Mouse (Mus musculus): ENCODE results near the gene Wfdc18. TPM values are rescaled to one million over a fixed set of nuclear protein-coding genes. Genes with fewer than 3 reads are reported as not detected.

The Wfdc18 gene
- polyA plus RNA-seq, 1 experiment from 2014 or later, result not detected

GRCm38 (mm10) chr11:83709683-83710082 is 868 bp downstream of the Wfdc18 start:
- no peak overlapping the region for H3K27ac ChIP-seq (replicated peaks; ENCODE audit: low read depth, low read length)
- no peak overlapping the region for H3K9ac ChIP-seq (replicated peaks; ENCODE audit: low read length)
- 87% methylated on average over 5 of the region's 5 CpGs for WGBS
- H3K27me3 ChIP-seq (ENCODE audit: control insufficient read depth, insufficient read depth, low read length), result no peaks in the 10 kb centered on the region
- ATAC-seq (replicated peaks; ENCODE audit: insufficient number of reproducible peaks, low FRiP score, low TSS enrichment, low read depth), result no peak
- H3K4me1 ChIP-seq (ENCODE audit: control insufficient read depth, insufficient read depth, low read length), result no peaks in the 10 kb centered on the region
- no peaks in the 10 kb centered on the region for H3K9me3 ChIP-seq (replicated peaks; ENCODE audit: control insufficient read depth, low read length)
- no peak for DNase-seq (ENCODE audit: low spot score)
- H3K36me3 ChIP-seq (replicated peaks; ENCODE audit: control insufficient read depth, insufficient read depth, low read depth, low read length), result no peaks in the 10 kb centered on the region
- H3K4me3 ChIP-seq (ENCODE audit: low read depth, low read length), result no peak overlapping the region
- no peak overlapping the region for H3K4me2 ChIP-seq (ENCODE audit: low read depth, low read length)

- WGBS, result 86% methylated on average over 1 of the region's 1 CpGs
Observed at GRCm38 (mm10) chr11:83712671-83713070, 3.9 kb downstream of the Wfdc18 start.

GRCm38 (mm10) chr11:83713925-83714324 is 5.1 kb downstream of the Wfdc18 start:
- Histone ChIP-seq H3K4me3 (ENCODE audit: low read depth, low read length) (no peak overlapping the region), H3K4me1 (ENCODE audit: control insufficient read depth, insufficient read depth, low read length) (no peaks in the 10 kb centered on the region), H3K36me3 (replicated peaks; ENCODE audit: control insufficient read depth, insufficient read depth, low read depth, low read length) (no peaks in the 10 kb centered on the region), H3K9ac (replicated peaks; ENCODE audit: low read length) (no peak overlapping the region), H3K27ac (replicated peaks; ENCODE audit: low read depth, low read length) (no peak overlapping the region), H3K4me2 (ENCODE audit: low read depth, low read length) (no peak overlapping the region), H3K27me3 (ENCODE audit: control insufficient read depth, insufficient read depth, low read length) (no peaks in the 10 kb centered on the region), H3K9me3 (replicated peaks; ENCODE audit: control insufficient read depth, low read length) (no peaks in the 10 kb centered on the region)
- WGBS, result 79% methylated on average over 2 of the region's 2 CpGs
- ATAC-seq (replicated peaks; ENCODE audit: insufficient number of reproducible peaks, low FRiP score, low TSS enrichment, low read depth) (no peak), DNase-seq (ENCODE audit: low spot score) (no peak)

More at GRCm38 (mm10) chr11:83712671-83713070, 3.9 kb downstream of the Wfdc18 start:
- ATAC-seq (replicated peaks; ENCODE audit: insufficient number of reproducible peaks, low FRiP score, low TSS enrichment, low read depth) (no peak), DNase-seq (ENCODE audit: low spot score) (no peak)
- Histone ChIP-seq H3K27ac (replicated peaks; ENCODE audit: low read depth, low read length) (no peak overlapping the region), H3K4me3 (ENCODE audit: low read depth, low read length) (no peak overlapping the region), H3K36me3 (replicated peaks; ENCODE audit: control insufficient read depth, insufficient read depth, low read depth, low read length) (no peaks in the 10 kb centered on the region), H3K4me2 (ENCODE audit: low read depth, low read length) (no peak overlapping the region), H3K9ac (replicated peaks; ENCODE audit: low read length) (no peak overlapping the region), H3K9me3 (replicated peaks; ENCODE audit: control insufficient read depth, low read length) (no peaks in the 10 kb centered on the region), H3K4me1 (ENCODE audit: control insufficient read depth, insufficient read depth, low read length) (no peaks in the 10 kb centered on the region), H3K27me3 (ENCODE audit: control insufficient read depth, insufficient read depth, low read length) (no peaks in the 10 kb centered on the region)

- no peaks in the 10 kb centered on the region for H3K27me3 ChIP-seq (ENCODE audit: control insufficient read depth, insufficient read depth, low read length)
- no peak overlapping the region for H3K27ac ChIP-seq (replicated peaks; ENCODE audit: low read depth, low read length)
- H3K4me3 ChIP-seq (ENCODE audit: low read depth, low read length), result no peak overlapping the region
- no peak overlapping the region for H3K4me2 ChIP-seq (ENCODE audit: low read depth, low read length)
- DNase-seq (ENCODE audit: low spot score), result no peak
- no peaks in the 10 kb centered on the region for H3K9me3 ChIP-seq (replicated peaks; ENCODE audit: control insufficient read depth, low read length)
- WGBS, result 80% methylated on average over 6 of the region's 6 CpGs
- H3K36me3 ChIP-seq (replicated peaks; ENCODE audit: control insufficient read depth, insufficient read depth, low read depth, low read length), result no peaks in the 10 kb centered on the region
- no peaks in the 10 kb centered on the region for H3K4me1 ChIP-seq (ENCODE audit: control insufficient read depth, insufficient read depth, low read length)
- ATAC-seq (replicated peaks; ENCODE audit: insufficient number of reproducible peaks, low FRiP score, low TSS enrichment, low read depth), result no peak
- no peak overlapping the region for H3K9ac ChIP-seq (replicated peaks; ENCODE audit: low read length)
Observed at GRCm38 (mm10) chr11:83717042-83717665, 8.3 kb downstream of the Wfdc18 start.

GRCm38 (mm10) chr11:83720766-83721165 is 12.0 kb downstream of the Wfdc18 start:
- no peak overlapping the region for H3K4me3 ChIP-seq (ENCODE audit: low read depth, low read length)
- no peaks in the 10 kb centered on the region for H3K36me3 ChIP-seq (replicated peaks; ENCODE audit: control insufficient read depth, insufficient read depth, low read depth, low read length)
- H3K27me3 ChIP-seq (ENCODE audit: control insufficient read depth, insufficient read depth, low read length), result no peaks in the 10 kb centered on the region
- DNase-seq (ENCODE audit: low spot score), result no peak
- no peak for ATAC-seq (replicated peaks; ENCODE audit: insufficient number of reproducible peaks, low FRiP score, low TSS enrichment, low read depth)
- no peak overlapping the region for H3K4me2 ChIP-seq (ENCODE audit: low read depth, low read length)
- no peaks in the 10 kb centered on the region for H3K4me1 ChIP-seq (ENCODE audit: control insufficient read depth, insufficient read depth, low read length)
- no peak overlapping the region for H3K27ac ChIP-seq (replicated peaks; ENCODE audit: low read depth, low read length)
- no peaks in the 10 kb centered on the region for H3K9me3 ChIP-seq (replicated peaks; ENCODE audit: control insufficient read depth, low read length)
- no peak overlapping the region for H3K9ac ChIP-seq (replicated peaks; ENCODE audit: low read length)

- Histone ChIP-seq H3K4me3 (ENCODE audit: low read depth, low read length) (no peak overlapping the region), H3K27ac (replicated peaks; ENCODE audit: low read depth, low read length) (no peak overlapping the region), H3K36me3 (replicated peaks; ENCODE audit: control insufficient read depth, insufficient read depth, low read depth, low read length) (no peaks in the 10 kb centered on the region), H3K9me3 (replicated peaks; ENCODE audit: control insufficient read depth, low read length) (no peaks in the 10 kb centered on the region), H3K9ac (replicated peaks; ENCODE audit: low read length) (no peak overlapping the region), H3K4me2 (ENCODE audit: low read depth, low read length) (no peak overlapping the region), H3K4me1 (ENCODE audit: control insufficient read depth, insufficient read depth, low read length) (no peaks in the 10 kb centered on the region), H3K27me3 (ENCODE audit: control insufficient read depth, insufficient read depth, low read length) (no peaks in the 10 kb centered on the region)
- 59% methylated on average over 3 of the region's 3 CpGs for WGBS
- DNase-seq (ENCODE audit: low spot score) (no peak), ATAC-seq (replicated peaks; ENCODE audit: insufficient number of reproducible peaks, low FRiP score, low TSS enrichment, low read depth) (no peak)
Observed at GRCm38 (mm10) chr11:83728757-83729432, 20.1 kb downstream of the Wfdc18 start.

GRCm38 (mm10) chr11:83731116-83731515 is 22.3 kb downstream of the Wfdc18 start:
- Histone ChIP-seq H3K27me3 (ENCODE audit: control insufficient read depth, insufficient read depth, low read length) (no peaks in the 10 kb centered on the region), H3K4me3 (ENCODE audit: low read depth, low read length) (no peak overlapping the region), H3K36me3 (replicated peaks; ENCODE audit: control insufficient read depth, insufficient read depth, low read depth, low read length) (no peaks in the 10 kb centered on the region), H3K9ac (replicated peaks; ENCODE audit: low read length) (no peak overlapping the region), H3K9me3 (replicated peaks; ENCODE audit: control insufficient read depth, low read length) (no peaks in the 10 kb centered on the region), H3K4me1 (ENCODE audit: control insufficient read depth, insufficient read depth, low read length) (no peaks in the 10 kb centered on the region), H3K27ac (replicated peaks; ENCODE audit: low read depth, low read length) (no peak overlapping the region), H3K4me2 (ENCODE audit: low read depth, low read length) (no peak overlapping the region)
- no peak for DNase-seq (ENCODE audit: low spot score)
- ATAC-seq (replicated peaks; ENCODE audit: insufficient number of reproducible peaks, low FRiP score, low TSS enrichment, low read depth), result no peak
- WGBS, result 73% methylated on average over 1 of the region's 1 CpGs

GRCm38 (mm10) chr11:83733071-83733640 is 24.3 kb downstream of the Wfdc18 start:
- no peak for DNase-seq (ENCODE audit: low spot score)
- H3K9me3 ChIP-seq (replicated peaks; ENCODE audit: control insufficient read depth, low read length), result no peaks in the 10 kb centered on the region
- H3K4me3 ChIP-seq (ENCODE audit: low read depth, low read length), result no peak overlapping the region
- H3K9ac ChIP-seq (replicated peaks; ENCODE audit: low read length), result no peak overlapping the region
- ATAC-seq (replicated peaks; ENCODE audit: insufficient number of reproducible peaks, low FRiP score, low TSS enrichment, low read depth), result no peak
- H3K27me3 ChIP-seq (ENCODE audit: control insufficient read depth, insufficient read depth, low read length), result no peaks in the 10 kb centered on the region
- H3K27ac ChIP-seq (replicated peaks; ENCODE audit: low read depth, low read length), result no peak overlapping the region
- no peak overlapping the region for H3K4me2 ChIP-seq (ENCODE audit: low read depth, low read length)
- H3K4me1 ChIP-seq (ENCODE audit: control insufficient read depth, insufficient read depth, low read length), result no peaks in the 10 kb centered on the region
- 77% methylated on average over 5 of the region's 5 CpGs for WGBS
- no peaks in the 10 kb centered on the region for H3K36me3 ChIP-seq (replicated peaks; ENCODE audit: control insufficient read depth, insufficient read depth, low read depth, low read length)

All from embryonic facial prominence, embryonic 11.5 days (tissue).